Mouse (Mus musculus): ENCODE data around the gene 5730522E02Rik. TPM values are rescaled to one million over a fixed set of nuclear protein-coding genes. Genes with fewer than 3 reads are reported as not detected.

The 5730522E02Rik gene
- polyA plus RNA-seq, 1 experiment: not detected

GRCm38 (mm10) chr11:25787691-25788090 lies 422.9 kb downstream of the 5730522E02Rik start:
- Histone ChIP-seq H3K4me3 (no peak overlapping the region), H3K36me3 (ENCODE audit: control insufficient read depth, insufficient read depth) (no peaks in the 10 kb centered on the region), H3K4me2 (ENCODE audit: low read depth) (no peak overlapping the region), H3ac (ENCODE audit: control insufficient read depth, insufficient read length) (no peak overlapping the region), H3K79me2 (ENCODE audit: control insufficient read depth, insufficient read depth) (no peaks in the 10 kb centered on the region), H3K27me3 (ENCODE audit: control insufficient read depth, insufficient read depth, insufficient read length) (no peaks in the 10 kb centered on the region)
- no peak for TF ChIP-seq MYOD1 (IDR thresholded peaks at IDR 0.05; ENCODE audit: control insufficient read depth in 1 of 3, insufficient read length in 2 of 3, low read depth in 2 of 3)

- no peak overlapping the region for H3K4me2 ChIP-seq (ENCODE audit: low read depth)
- no peaks in the 10 kb centered on the region for H3K36me3 ChIP-seq (ENCODE audit: control insufficient read depth, insufficient read depth)
- no peaks in the 10 kb centered on the region for H3K27me3 ChIP-seq (ENCODE audit: control insufficient read depth, insufficient read depth, insufficient read length)
- no peaks in the 10 kb centered on the region for H3K79me2 ChIP-seq (ENCODE audit: control insufficient read depth, insufficient read depth)
- TF ChIP-seq POLR2A (IDR thresholded peaks at IDR 0.05; ENCODE audit: insufficient read length, low read depth) (no peak), MYOD1 (IDR thresholded peaks at IDR 0.05; ENCODE audit: control insufficient read depth in 1 of 3, insufficient read length in 2 of 3, low read depth in 2 of 3) (no peak), REST (IDR thresholded peaks at IDR 0.05; ENCODE audit: insufficient read depth, insufficient read length) (no peak), TCF3 (IDR thresholded peaks at IDR 0.05; ENCODE audit: insufficient read length, low read depth) (no peak)
- H3K4me3 ChIP-seq: no peak overlapping the region
- H3ac ChIP-seq (ENCODE audit: control insufficient read depth, insufficient read length): no peak overlapping the region
Observed at GRCm38 (mm10) chr11:25772231-25772630, 438.3 kb downstream of the 5730522E02Rik start.

DNA sequence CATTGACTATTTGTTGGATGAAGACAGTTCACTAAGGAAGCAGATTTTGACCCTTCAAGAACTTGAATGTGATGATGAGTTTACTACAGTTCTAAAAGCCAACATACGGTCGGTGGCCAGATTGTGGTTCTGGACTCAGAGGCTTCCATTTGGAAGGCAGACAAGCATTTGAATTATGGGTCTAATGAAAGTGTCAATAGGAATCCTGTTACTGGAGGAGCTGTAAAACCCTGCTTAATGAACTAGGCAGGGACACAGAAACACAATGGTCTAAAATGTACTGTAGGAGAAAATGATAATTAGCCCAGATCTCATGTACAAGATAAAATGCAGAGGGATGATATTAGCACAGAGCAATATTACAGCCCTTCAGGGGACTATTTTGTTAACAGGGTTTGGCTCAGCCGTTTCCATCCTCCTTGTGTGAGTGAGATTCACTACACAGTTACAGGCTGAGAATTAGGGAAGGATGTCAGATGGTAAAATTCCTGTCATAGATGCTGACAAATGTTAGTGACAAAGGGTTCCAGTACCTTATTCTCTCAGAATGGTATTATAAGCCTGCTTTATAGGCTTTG lies 439.5 kb downstream of the 5730522E02Rik start:
- no peak for TF ChIP-seq CEBPB (IDR thresholded peaks at IDR 0.05; ENCODE audit: insufficient read depth, poor library complexity, severe bottlenecking)
- no peak for TF ChIP-seq POLR2AphosphoS2 (IDR thresholded peaks at IDR 0.05; ENCODE audit: insufficient read length, low read depth)
- TF ChIP-seq E2F4 (IDR thresholded peaks at IDR 0.05; ENCODE audit: insufficient read depth): no peak
- no peak for TF ChIP-seq MYOD1 (IDR thresholded peaks at IDR 0.05; ENCODE audit: control insufficient read depth in 1 of 3, insufficient read length in 2 of 3, low read depth in 2 of 3)
- TF ChIP-seq POLR2A (IDR thresholded peaks at IDR 0.05; ENCODE audit: insufficient read length, low read depth): no peak
- no peak for TF ChIP-seq SRF (IDR thresholded peaks at IDR 0.05; ENCODE audit: control insufficient read depth, insufficient read length, low read depth)
- no peak for TF ChIP-seq REST (IDR thresholded peaks at IDR 0.05; ENCODE audit: insufficient read depth, insufficient read length)
- no peak overlapping the region for H3ac ChIP-seq (ENCODE audit: control insufficient read depth, insufficient read length)
- H3K4me2 ChIP-seq (ENCODE audit: low read depth): no peak overlapping the region
- H3K27me3 ChIP-seq (ENCODE audit: control insufficient read depth, insufficient read depth, insufficient read length): no peaks in the 10 kb centered on the region
- no peaks in the 10 kb centered on the region for H3K36me3 ChIP-seq (ENCODE audit: control insufficient read depth, insufficient read depth)
- H3K4me3 ChIP-seq: no peak overlapping the region
- H3K79me2 ChIP-seq (ENCODE audit: control insufficient read depth, insufficient read depth): no peaks in the 10 kb centered on the region

- Histone ChIP-seq H3ac (ENCODE audit: control insufficient read depth, insufficient read length) (no peak overlapping the region), H3K79me2 (ENCODE audit: control insufficient read depth, insufficient read depth) (no peaks in the 10 kb centered on the region), H3K36me3 (ENCODE audit: control insufficient read depth, insufficient read depth) (no peaks in the 10 kb centered on the region), H3K4me2 (ENCODE audit: low read depth) (no peak overlapping the region), H3K4me3 (no peak overlapping the region), H3K27me3 (ENCODE audit: control insufficient read depth, insufficient read depth, insufficient read length) (no peaks in the 10 kb centered on the region)
- TF ChIP-seq E2F4 (IDR thresholded peaks at IDR 0.05; ENCODE audit: insufficient read depth): no peak
- no peak for TF ChIP-seq TCF3 (IDR thresholded peaks at IDR 0.05; ENCODE audit: insufficient read length, low read depth)
- no peak for TF ChIP-seq MYOD1 (IDR thresholded peaks at IDR 0.05; ENCODE audit: control insufficient read depth in 1 of 3, insufficient read length in 2 of 3, low read depth in 2 of 3)
- TF ChIP-seq POLR2AphosphoS2 (IDR thresholded peaks at IDR 0.05; ENCODE audit: insufficient read length, low read depth): no peak
- TF ChIP-seq CEBPB (IDR thresholded peaks at IDR 0.05; ENCODE audit: insufficient read depth, poor library complexity, severe bottlenecking): no peak
- no peak for TF ChIP-seq MAX (IDR thresholded peaks at IDR 0.05; ENCODE audit: low read depth)
- TF ChIP-seq SRF (IDR thresholded peaks at IDR 0.05; ENCODE audit: control insufficient read depth, insufficient read length, low read depth): no peak
- no peak for TF ChIP-seq REST (IDR thresholded peaks at IDR 0.05; ENCODE audit: insufficient read depth, insufficient read length)
- TF ChIP-seq USF1 (IDR thresholded peaks at IDR 0.05; ENCODE audit: low read depth): no peak
- TF ChIP-seq POLR2A (IDR thresholded peaks at IDR 0.05; ENCODE audit: insufficient read length, low read depth): no peak
- no peak for TF ChIP-seq TCF12 (IDR thresholded peaks at IDR 0.05; ENCODE audit: insufficient read depth, poor library complexity, severe bottlenecking)
- no peak for TF ChIP-seq MYOG (IDR thresholded peaks at IDR 0.05; ENCODE audit: control insufficient read depth in 1 of 3, insufficient read depth in 1 of 3, insufficient read length in 2 of 3, low read depth in 2 of 3)
Observed at GRCm38 (mm10) chr11:25767584-25768333, 442.8 kb downstream of the 5730522E02Rik start.

- no peaks in the 10 kb centered on the region for H3K27me3 ChIP-seq (ENCODE audit: control insufficient read depth, insufficient read depth, insufficient read length)
- no peak overlapping the region for H3K4me2 ChIP-seq (ENCODE audit: low read depth)
- TF ChIP-seq USF1 (IDR thresholded peaks at IDR 0.05; ENCODE audit: low read depth): no peak
- TF ChIP-seq POLR2AphosphoS2 (IDR thresholded peaks at IDR 0.05; ENCODE audit: insufficient read length, low read depth): no peak
- no peak for TF ChIP-seq TCF3 (IDR thresholded peaks at IDR 0.05; ENCODE audit: insufficient read length, low read depth)
- no peak for TF ChIP-seq MAX (IDR thresholded peaks at IDR 0.05; ENCODE audit: low read depth)
- TF ChIP-seq SRF (IDR thresholded peaks at IDR 0.05; ENCODE audit: control insufficient read depth, insufficient read length, low read depth): no peak
- no peak for TF ChIP-seq MYOG (IDR thresholded peaks at IDR 0.05; ENCODE audit: control insufficient read depth in 1 of 3, insufficient read depth in 1 of 3, insufficient read length in 2 of 3, low read depth in 2 of 3)
- no peak for TF ChIP-seq REST (IDR thresholded peaks at IDR 0.05; ENCODE audit: insufficient read depth, insufficient read length)
- no peak for TF ChIP-seq MYOD1 (IDR thresholded peaks at IDR 0.05; ENCODE audit: control insufficient read depth in 1 of 3, insufficient read length in 2 of 3, low read depth in 2 of 3)
- no peak for TF ChIP-seq CEBPB (IDR thresholded peaks at IDR 0.05; ENCODE audit: insufficient read depth, poor library complexity, severe bottlenecking)
- H3K4me3 ChIP-seq: no peak overlapping the region
- no peaks in the 10 kb centered on the region for H3K79me2 ChIP-seq (ENCODE audit: control insufficient read depth, insufficient read depth)
- H3K36me3 ChIP-seq (ENCODE audit: control insufficient read depth, insufficient read depth): no peaks in the 10 kb centered on the region
- H3ac ChIP-seq (ENCODE audit: control insufficient read depth, insufficient read length): no peak overlapping the region
Observed at GRCm38 (mm10) chr11:25753156-25753899, 457.2 kb downstream of the 5730522E02Rik start.

Measured in myocyte (in vitro differentiated cells).